9 mouse cellular contexts compared by ENCODE assay signal in the genomic region with DNA sequence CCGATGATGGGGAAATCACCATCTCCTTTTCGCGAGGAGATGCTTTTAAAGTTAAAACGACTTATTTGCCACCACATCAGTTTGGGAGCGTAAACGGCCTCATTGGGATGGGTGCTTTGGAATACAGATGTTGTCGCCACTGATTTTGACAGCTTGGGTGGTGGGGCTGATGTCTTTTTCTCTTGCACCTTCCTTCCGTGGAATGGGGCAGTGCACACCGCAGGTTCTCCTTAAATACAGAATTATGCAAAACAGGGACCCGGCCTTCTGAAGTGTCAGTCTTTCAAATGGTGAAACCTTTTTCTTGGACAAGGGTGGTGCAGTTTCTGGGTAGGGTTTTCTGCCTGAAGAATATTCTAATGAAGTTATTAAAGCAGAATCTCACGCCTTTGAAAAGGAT. TPM values are rescaled to one million over a fixed set of nuclear protein-coding genes. Genes with fewer than 3 reads are reported as not detected.
A peak's percentile ranks its signal among the peaks of the same experiment; 100 is the strongest.
DNase-seq lines count a peak whose midpoint lies in the region; ATAC-seq and TF ChIP-seq lines count a peak whose summit lies in the region.
"Had no signal": no experiment of that assay in that cellular context is flagged by ENCODE, and none has a peak within 500 bp of the region (broad histone marks: within the 10 kb centered on the region; RNA-seq: fewer than 3 reads in every experiment).

No protein-coding gene starts in this region.

- peak overlapping the region; percentile 79 for H3K4me2 ChIP-seq in heart, embryonic 11.5 days
- peak overlapping the region; percentile 59; the same call in 1 of the 2 replicates for H3K4me2 ChIP-seq in CH12.LX (ENCODE audit: insufficient read depth, low read depth, poor library complexity, severe bottlenecking)
- H3K4me2 ChIP-seq in forebrain, postnatal 0 days (ENCODE audit: low read depth): peak overlapping the region; percentile 60

- TF ChIP-seq RAD21 in CH12.LX (IDR thresholded peaks at IDR 0.05; ENCODE audit: low read depth, low read length): no peak; the same call in none of the 2 replicates

- dilution Hi-C loops in CH12.LX (cut with MboI; ENCODE audit: extremely low pct_ligation_motif_present, extremely low pct_unique_long_range_greater_than_20kb, low sequenced_read_pairs): no loop called here

- no peaks in the 10 kb centered on the region; the same call in 1 of the 2 replicates for H3K4me1 ChIP-seq in heart, embryonic 11.5 days (ENCODE audit: control insufficient read depth, insufficient read depth, low read length)
- H3K4me1 ChIP-seq in CH12.LX (ENCODE audit: control insufficient read depth in 1 of 2, insufficient read depth in 2 of 2): peaks cover 8 to 25% of the 10 kb centered on the region in 2 experiments
- H3K4me1 ChIP-seq in forebrain, postnatal 0 days (ENCODE audit: insufficient read depth): no peaks in the 10 kb centered on the region; the same call in 1 of the 2 replicates

- ATAC-seq in heart, embryonic 11.5 days (replicated peaks; ENCODE audit: insufficient number of reproducible peaks, low FRiP score, low TSS enrichment): no peak
- no peak for ATAC-seq in forebrain, postnatal 0 days
- peak; percentile 2; the same call in 1 of the 2 replicates for ATAC-seq in megakaryocyte, adult 5-6 weeks (ENCODE audit: poor library complexity, severe bottlenecking)

- in situ Hi-C loops in CH12.LX (cut with MboI; ENCODE audit: low pct_ligation_motif_present, low pct_unique_long_range_greater_than_20kb, low sequenced_read_pairs): no loop called here

- TF ChIP-seq POLR2A in CH12.LX (IDR thresholded peaks at IDR 0.05; ENCODE audit: low read depth, low read length): peak; percentile 55

- 0 out of 2 replicates have a peak, but pooled peaks have one; percentile 10 for TF ChIP-seq EP300 in CH12.LX (IDR thresholded peaks at IDR 0.05; ENCODE audit: low read length)

- no peak for DNase-seq in heart, postnatal 14 days
- DNase-seq in CH12.LX (ENCODE audit: extremely low read depth): peak; percentile 81
- no peak for DNase-seq in forebrain, postnatal 0 days
- DNase-seq in right cerebral cortex, adult 18-20 months: no peak
- no peak for DNase-seq in yolk sac, embryonic 10.5 days (ENCODE audit: low spot score)
- DNase-seq in urinary bladder, postnatal 25 days (ENCODE audit: low spot score): no peak
- DNase-seq: kidney, postnatal 10 days had no signal

- H3K27ac ChIP-seq in heart, embryonic 11.5 days (ENCODE audit: low read depth, low read length): 0 out of 2 replicates have a peak overlapping the region, but pooled peaks have one; percentile 5
- H3K27ac ChIP-seq in CH12.LX (ENCODE audit: insufficient read depth, low read depth): peak overlapping the region; percentile 79
- H3K27ac ChIP-seq in forebrain, postnatal 0 days (ENCODE audit: low read depth, low read length): peak overlapping the region; percentile 98

- intact Hi-C loops in heart, postnatal 14 days (cut with DNase I): loop anchor here (1.0 kb wide), 1 partner anchor 111 kb away; no protein-coding TSS in a partner anchor

- no peaks in the 10 kb centered on the region for H3K27me3 ChIP-seq in heart, embryonic 11.5 days (ENCODE audit: control insufficient read depth, insufficient read depth, low read length)
- H3K27me3 ChIP-seq in CH12.LX (replicated peaks): no peaks in the 10 kb centered on the region
- H3K27me3 ChIP-seq in forebrain, postnatal 0 days (ENCODE audit: insufficient read depth, low read length): no peaks in the 10 kb centered on the region

- H3K9ac ChIP-seq in heart, embryonic 11.5 days (ENCODE audit: low read depth, low read length): peak overlapping the region; percentile 73
- H3K9ac ChIP-seq in CH12.LX (ENCODE audit: insufficient read depth, low read depth): peak overlapping the region; percentile 46; the same call in 1 of the 2 replicates
- H3K9ac ChIP-seq in forebrain, postnatal 0 days: peak overlapping the region; percentile 76

- H3K36me3 ChIP-seq in heart, embryonic 11.5 days (ENCODE audit: control insufficient read depth, insufficient read depth, low read length): no peaks in the 10 kb centered on the region
- peaks cover 0 to 17% of the 10 kb centered on the region in 2 experiments for H3K36me3 ChIP-seq in CH12.LX (replicated peaks in 1 of 2; ENCODE audit: control insufficient read depth in 1 of 2, insufficient read depth in 1 of 2, low read length in 1 of 2)
- H3K36me3 ChIP-seq in forebrain, postnatal 0 days (ENCODE audit: insufficient read depth): no peaks in the 10 kb centered on the region; the same call in 1 of the 2 replicates

- H3K79me2 ChIP-seq in CH12.LX (replicated peaks; ENCODE audit: control insufficient read depth, extremely low read depth, insufficient read depth, poor library complexity, severe bottlenecking): peaks cover 7% of the 10 kb centered on the region

- no peak for TF ChIP-seq CTCF in CH12.LX (conservative IDR thresholded peaks at IDR 0.05 in 1 of 2, IDR thresholded peaks at IDR 0.05 in 1 of 2; ENCODE audit: low read depth in 2 of 2, low read length in 2 of 2)
- no peak for TF ChIP-seq CTCF in forebrain, postnatal 0 days (IDR thresholded peaks at IDR 0.05; ENCODE audit: low read depth)

- 14% methylated on average over 11 of the region's 11 CpGs for WGBS in heart, embryonic 11.5 days (ENCODE audit: insufficient replicate concordance)
- 2% methylated on average over 11 of the region's 11 CpGs for whole genome bisulfite sequencing in forebrain, postnatal 0 days

- H3K4me3 ChIP-seq in heart, embryonic 11.5 days (ENCODE audit: low read depth, low read length): peak overlapping the region; percentile 67
- peak overlapping the region; percentile 68 to 94 (median 75) for H3K4me3 ChIP-seq in CH12.LX (replicated peaks in 1 of 3; ENCODE audit: low read depth in 2 of 3, low read length in 2 of 3, poor library complexity in 1 of 3)
- H3K4me3 ChIP-seq in forebrain, postnatal 0 days (ENCODE audit: low read depth, low read length): peak overlapping the region; percentile 73

- H3K9me3 ChIP-seq in heart, embryonic 11.5 days (replicated peaks; ENCODE audit: control insufficient read depth, low read length): no peaks in the 10 kb centered on the region
- no peaks in the 10 kb centered on the region for H3K9me3 ChIP-seq in CH12.LX (replicated peaks; ENCODE audit: low read length)
- no peaks in the 10 kb centered on the region for H3K9me3 ChIP-seq in forebrain, postnatal 0 days (ENCODE audit: low read length)

TF ChIP-seq in CH12.LX, 34 proteins besides CTCF, POLR2A, EP300 and RAD21 (continues in another document):
- TF ChIP-seq ZNF384 (IDR thresholded peaks at IDR 0.05; ENCODE audit: low read depth, low read length) (no peak), JUN (IDR thresholded peaks at IDR 0.05; ENCODE audit: insufficient read depth, low read depth, low read length) (no peak), UBTF (IDR thresholded peaks at IDR 0.05; ENCODE audit: low read depth, low read length) (no peak), POLR2AphosphoS2 (IDR thresholded peaks at IDR 0.05; ENCODE audit: low read depth, low read length) (no peak), KAT2A (IDR thresholded peaks at IDR 0.05; ENCODE audit: insufficient replicate concordance, low read length) (no peak), CHD2 (IDR thresholded peaks at IDR 0.05; ENCODE audit: low read length) (no peak), ETS1 (conservative IDR thresholded peaks at IDR 0.05; ENCODE audit: low read depth, low read length) (no peak), MEF2A (IDR thresholded peaks at IDR 0.05; ENCODE audit: borderline replicate concordance, low read depth, low read length) (no peak), ZMIZ1 (IDR thresholded peaks at IDR 0.05; ENCODE audit: low read depth, low read length) (peak; percentile 32; the same call in 1 of the 2 replicates), JUND (conservative IDR thresholded peaks at IDR 0.05; ENCODE audit: low read depth, low read length) (no peak), BHLHE40 (IDR thresholded peaks at IDR 0.05; ENCODE audit: low read depth, low read length) (peak; percentile 35; the same call in 1 of the 2 replicates), CHD1 (IDR thresholded peaks at IDR 0.05; ENCODE audit: low read depth, low read length) (no peak), RCOR1 (conservative IDR thresholded peaks at IDR 0.05; ENCODE audit: low read depth, low read length) (no peak; the same call in 1 of the 2 replicates), MYC (IDR thresholded peaks at IDR 0.05; ENCODE audit: low read depth, low read length) (peak; percentile 42; the same call in 1 of the 2 replicates), USF2 (conservative IDR thresholded peaks at IDR 0.05; ENCODE audit: low read depth, low read length) (no peak), MXI1 (IDR thresholded peaks at IDR 0.05; ENCODE audit: low read depth, low read length) (peak; percentile 71), TBP (conservative IDR thresholded peaks at IDR 0.05; ENCODE audit: low read depth, low read length) (peak; percentile 80; the same call in 1 of the 2 replicates), MAX (IDR thresholded peaks at IDR 0.05; ENCODE audit: low read length) (no peak), E2F4 (IDR thresholded peaks at IDR 0.05; ENCODE audit: insufficient replicate concordance, low read depth, low read length) (no peak), SIN3A (IDR thresholded peaks at IDR 0.05; ENCODE audit: low read length) (peak; percentile 94; the same call in 1 of the 2 replicates), IRF4 (IDR thresholded peaks at IDR 0.05; ENCODE audit: low read depth, low read length) (peak; percentile 49), NELFE (IDR thresholded peaks at IDR 0.05; ENCODE audit: low read depth, low read length) (peak; percentile 49; the same call in 1 of the 2 replicates), ZKSCAN1 (IDR thresholded peaks at IDR 0.05; ENCODE audit: borderline replicate concordance, low read depth, low read length) (no peak), HCFC1 (IDR thresholded peaks at IDR 0.05; ENCODE audit: low read depth, low read length) (no peak), ELF1 (IDR thresholded peaks at IDR 0.05; ENCODE audit: low read depth, low read length) (no peak; the same call in 1 of the 2 replicates), GABPA (IDR thresholded peaks at IDR 0.05; ENCODE audit: insufficient replicate concordance, low read depth, low read length) (no peak), MAFK (IDR thresholded peaks at IDR 0.05; ENCODE audit: insufficient replicate concordance, low read length) (0 out of 2 replicates have a peak, but pooled peaks have one; percentile 4), SMC3 (IDR thresholded peaks at IDR 0.05; ENCODE audit: low read depth, low read length) (no peak)

RNA-seq across cellular contexts. Expression of gene Ppp1r21, which starts 0.7 kb away (rescaled TPM):
- 15.9 and 16.8 TPM in 2 replicates for polyA plus RNA-seq in heart, embryonic 11.5 days (2014; fragmentation: Nextera tagmentation; extraction: Ambion mirVana)
- 10 to 100 TPM; 11.4 to 12.3 TPM for total RNA-seq in heart, postnatal 14 days (2021)
- total RNA-seq in CH12.LX (2012; rRNA removed): 19.2 and 21.5 TPM in 2 replicates
- 30.4 TPM in 2 replicates for total RNA-seq in CH12.LX (2014; rRNA removed)
- 24.6 and 27.7 TPM in 2 replicates for polyA plus RNA-seq in CH12.LX (2012; ENCODE audit: insufficient read length, low read depth)
- total RNA-seq in forebrain, postnatal 0 days (2014; rRNA removed): 49.9 and 63.4 TPM in 2 replicates
- polyA plus RNA-seq in forebrain, postnatal 0 days (2015; fragmentation: Nextera tagmentation; extraction: Ambion mirVana): 24.5 and 25.7 TPM in 2 replicates
- 128 and 132 TPM in 2 replicates for total RNA-seq in megakaryocyte, adult 5-6 weeks (2015)
- 126 and 147 TPM in 2 replicates for total RNA-seq in megakaryocyte, adult 5-6 weeks (2017)

Comparison
In these comparisons a context has a peak if more than half of its experiments do, and no peak if none do; other contexts are left out.
1. H3K27ac ChIP-seq: peak in every context shown above with its lines; median percentile 98 in forebrain, postnatal 0 days; 79 in CH12.LX; 5 in heart, embryonic 11.5 days.